Mouse (Mus musculus) heart, postnatal 0 days (tissue): ENCODE data around the gene Arnt2. TPM values are rescaled to one million over a fixed set of nuclear protein-coding genes. Genes with fewer than 3 reads are reported as not detected.
A peak's percentile ranks its signal among the peaks of the same experiment; 100 is the strongest.

ENCODE experiments used
- ATAC-seq: fragments of 200-750 bp; cut with Nextera tagmentation; 2 replicates; pipeline ENCODE4 v1.8.0; 2017; ENCODE audit warnings: low read depth, moderate number of reproducible peaks, moderate library complexity; ENCODE audit not compliant: insufficient read depth
- DNase-seq: peaks from one replicate; pipeline ENCODE4 v3.0.0-alpha.2; 2016; ENCODE audit warnings: low spot score
- H3K27ac ChIP-seq: fragments of 300-500 bp; sonication (generic); 2 replicates; pipeline ENCODE4 v1.5.1; 2014; ENCODE audit warnings: low read depth, mild to moderate bottlenecking
- H3K27me3 ChIP-seq: fragments of 300-500 bp; sonication (generic); 2 replicates; pipeline ENCODE4 v1.6.1; 2014; ENCODE audit warnings: low read length, mixed read lengths; ENCODE audit not compliant: control insufficient read depth, insufficient read depth
- H3K36me3 ChIP-seq: fragments of 300-500 bp; sonication (generic); replicated peaks from 2 replicates; pipeline ENCODE4 v1.6.1; 2014; ENCODE audit warnings: low read length, mixed read lengths; ENCODE audit not compliant: control insufficient read depth, insufficient read depth
- H3K4me1 ChIP-seq: fragments of 300-500 bp; sonication (generic); 2 replicates; pipeline ENCODE4 v1.6.1; 2014; ENCODE audit warnings: antibody characterized with exemption; ENCODE audit not compliant: control insufficient read depth, insufficient read depth
- H3K4me2 ChIP-seq: fragments of 300-500 bp; sonication (generic); 2 replicates; pipeline ENCODE4 v1.6.1; 2014; ENCODE audit warnings: low read depth, mild to moderate bottlenecking, low read length, moderate library complexity
- H3K4me3 ChIP-seq: fragments of 300-500 bp; sonication (generic); 2 replicates; pipeline ENCODE4 v1.5.1; 2014; ENCODE audit warnings: low read depth, low read length
- H3K9ac ChIP-seq: fragments of 300-500 bp; sonication (generic); replicated peaks from 2 replicates; pipeline ENCODE4 v1.6.1; 2014; ENCODE audit warnings: low read depth, low read length, mixed read lengths
- H3K9me3 ChIP-seq: fragments of 300-500 bp; sonication (generic); replicated peaks from 2 replicates; pipeline ENCODE4 v1.6.1; 2016; ENCODE audit warnings: low read length; ENCODE audit not compliant: control insufficient read depth
- CTCF ChIP-seq: IDR thresholded peaks from 2 replicates; pipeline ENCODE4 v1.5.1; 2016; ENCODE audit warnings: antibody characterized with exemption, control low read depth, low read depth
- EP300 ChIP-seq: IDR thresholded peaks from 2 replicates; pipeline ENCODE4 v1.6.1; 2016; ENCODE audit warnings: antibody characterized with exemption, low read depth
- WGBS: fragments of 180-500 bp; shearing (Covaris S2); extraction: QIAGEN DNeasy Blood & Tissue Kit; methylation state at CpG from one replicate; pipeline ENCODE4 v1.1.7; 2014; 5-methylcytosine and 5-hydroxymethylcytosine counted together
- polyA plus RNA-seq: library from polyadenylated mRNA; unstranded; fragments of >200 nt; fragmentation: Nextera tagmentation; extraction: Ambion mirVana; gene quantifications from 2 replicates; pipeline ENCODE4 v1.2.1, GENCODE M21; 2015
- total RNA-seq: library from RNA; depleted of rRNA; stranded (reverse); fragments of >200 nt; gene quantifications from 2 replicates; pipeline ENCODE4 v1.2.3, GENCODE M21; 2014; ENCODE audit warnings: low replicate concordance

Arnt2 gene
- total and polyA plus RNA-seq, 2 experiments from 2014 or later, result 0.31 to 2.1 TPM

GRCm38 (mm10) chr7:84273930-84274329 is 136.0 kb downstream of the Arnt2 start:
- no peak overlapping the region for H3K27ac ChIP-seq
- H3K4me2 ChIP-seq, result no peak overlapping the region
- H3K9me3 ChIP-seq, result no peaks in the 10 kb centered on the region
- DNase-seq, result no peak
- H3K36me3 ChIP-seq, result no peaks in the 10 kb centered on the region
- ATAC-seq, result no peak
- no peaks in the 10 kb centered on the region for H3K27me3 ChIP-seq
- WGBS, result 73% methylated on average over 6 of the region's 6 CpGs
- H3K4me3 ChIP-seq, result no peak overlapping the region
- no peaks in the 10 kb centered on the region for H3K4me1 ChIP-seq
- H3K9ac ChIP-seq, result no peak overlapping the region
- TF ChIP-seq EP300 (no peak), CTCF (peak; percentile 59)

GRCm38 (mm10) chr7:84272206-84272818 is 137.7 kb downstream of the Arnt2 start:
- no peak overlapping the region for H3K27ac ChIP-seq
- H3K9me3 ChIP-seq, result no peaks in the 10 kb centered on the region
- H3K4me1 ChIP-seq, result no peaks in the 10 kb centered on the region
- DNase-seq (peak; percentile 92), ATAC-seq (peak; percentile 91)
- WGBS, result 25% methylated on average over 7 of the region's 7 CpGs
- H3K4me3 ChIP-seq, result no peak overlapping the region
- no peak overlapping the region for H3K4me2 ChIP-seq
- H3K36me3 ChIP-seq, result no peaks in the 10 kb centered on the region
- H3K9ac ChIP-seq, result no peak overlapping the region
- H3K27me3 ChIP-seq, result no peaks in the 10 kb centered on the region
- peak; percentile 98 for TF ChIP-seq CTCF
- no peak for TF ChIP-seq EP300

- no peak for DNase-seq
- Histone ChIP-seq H3K27me3 (no peaks in the 10 kb centered on the region), H3K27ac (no peak overlapping the region), H3K4me1 (no peaks in the 10 kb centered on the region), H3K36me3 (no peaks in the 10 kb centered on the region), H3K4me3 (no peak overlapping the region), H3K9ac (no peak overlapping the region), H3K4me2 (no peak overlapping the region), H3K9me3 (no peaks in the 10 kb centered on the region)
- TF ChIP-seq EP300, result no peak
- no peak for TF ChIP-seq CTCF
- WGBS, result 85% methylated on average over 5 of the region's 5 CpGs
- no peak for ATAC-seq
These were observed 138.5 kb downstream of the Arnt2 start for GRCm38 (mm10) chr7:84271429-84271828.

- Histone ChIP-seq H3K4me1 (no peaks in the 10 kb centered on the region), H3K27ac (no peak overlapping the region), H3K9ac (no peak overlapping the region), H3K4me3 (no peak overlapping the region), H3K36me3 (no peaks in the 10 kb centered on the region), H3K9me3 (no peaks in the 10 kb centered on the region), H3K4me2 (no peak overlapping the region), H3K27me3 (no peaks in the 10 kb centered on the region)
- TF ChIP-seq CTCF, result no peak
- TF ChIP-seq EP300, result no peak
- 87% methylated on average over 4 of the region's 4 CpGs for WGBS
- no peak for DNase-seq
- ATAC-seq, result no peak
These were observed 146.5 kb downstream of the Arnt2 start for GRCm38 (mm10) chr7:84263466-84263865.

GRCm38 (mm10) chr7:84261341-84261740 is 148.6 kb downstream of the Arnt2 start:
- no peaks in the 10 kb centered on the region for H3K4me1 ChIP-seq
- no peak overlapping the region for H3K4me3 ChIP-seq
- no peaks in the 10 kb centered on the region for H3K27me3 ChIP-seq
- WGBS, result 28% methylated on average over 6 of the region's 6 CpGs
- TF ChIP-seq EP300, result no peak
- no peak for TF ChIP-seq CTCF
- no peak overlapping the region for H3K27ac ChIP-seq
- H3K4me2 ChIP-seq, result no peak overlapping the region
- no peaks in the 10 kb centered on the region for H3K9me3 ChIP-seq
- no peaks in the 10 kb centered on the region for H3K36me3 ChIP-seq
- H3K9ac ChIP-seq, result no peak overlapping the region
- DNase-seq, result no peak
- ATAC-seq, result peak; percentile 44; the same call in 1 of the 2 replicates

GRCm38 (mm10) chr7:84260401-84260800 is 149.6 kb downstream of the Arnt2 start:
- 89% methylated on average over 4 of the region's 4 CpGs for WGBS

More at GRCm38 (mm10) chr7:84260401-84260800, 149.6 kb downstream of the Arnt2 start:
- ATAC-seq (no peak), DNase-seq (no peak)
- H3K4me1 ChIP-seq, result no peaks in the 10 kb centered on the region
- TF ChIP-seq EP300 (no peak), CTCF (no peak)
- no peaks in the 10 kb centered on the region for H3K9me3 ChIP-seq
- H3K4me3 ChIP-seq, result no peak overlapping the region
- H3K36me3 ChIP-seq, result no peaks in the 10 kb centered on the region
- H3K27ac ChIP-seq, result no peak overlapping the region
- H3K4me2 ChIP-seq, result no peak overlapping the region
- H3K27me3 ChIP-seq, result no peaks in the 10 kb centered on the region
- H3K9ac ChIP-seq, result no peak overlapping the region
